Mouse (Mus musculus) stomach, embryonic 14.5 days (tissue): ENCODE data around the gene Gmpr. TPM values are rescaled to one million over a fixed set of nuclear protein-coding genes. Genes with fewer than 3 reads are reported as not detected.

Experiments used
- ATAC-seq: fragments of 200-750 bp; cut with Nextera tagmentation; 2 replicates; pipeline ENCODE4 v1.8.0; 2017; ENCODE audit warnings: low read depth, moderate TSS enrichment; ENCODE audit not compliant: insufficient number of reproducible peaks, insufficient read depth, low FRiP score
- H3K27ac ChIP-seq: fragments of 300-500 bp; sonication (generic); 2 replicates; pipeline ENCODE4 v1.5.1; 2014; ENCODE audit warnings: mild to moderate bottlenecking, low read length, moderate library complexity, mixed read lengths
- H3K27me3 ChIP-seq: fragments of 300-500 bp; sonication (generic); 2 replicates; pipeline ENCODE4 v1.6.1; 2014; ENCODE audit warnings: low read length, control low read depth, mixed read lengths; ENCODE audit not compliant: control insufficient read depth, insufficient read depth
- H3K36me3 ChIP-seq: fragments of 300-500 bp; sonication (generic); 2 replicates; pipeline ENCODE4 v1.6.1; 2014; ENCODE audit warnings: mild to moderate bottlenecking, control low read depth, low read length, moderate library complexity, mixed read lengths; ENCODE audit not compliant: control insufficient read depth, insufficient read depth
- H3K4me1 ChIP-seq: fragments of 300-500 bp; sonication (generic); 2 replicates; pipeline ENCODE4 v1.6.1; 2014; ENCODE audit warnings: low read length, control low read depth, mixed read lengths; ENCODE audit not compliant: control insufficient read depth, insufficient read depth
- H3K4me2 ChIP-seq: fragments of 300-500 bp; sonication (generic); replicated peaks from 2 replicates; pipeline ENCODE4 v1.6.1; 2014; ENCODE audit warnings: low read depth, low read length, control low read depth
- H3K4me3 ChIP-seq: fragments of 300-500 bp; sonication (generic); 2 replicates; pipeline ENCODE4 v1.5.1; 2014; ENCODE audit warnings: low read depth, low read length, control low read depth
- H3K9ac ChIP-seq: fragments of 300-500 bp; sonication (generic); replicated peaks from 2 replicates; pipeline ENCODE4 v1.6.1; 2014; ENCODE audit warnings: low read depth, mild to moderate bottlenecking, control low read depth, low read length, moderate library complexity, mixed read lengths
- H3K9me3 ChIP-seq: fragments of 300-500 bp; sonication (generic); 2 replicates; pipeline ENCODE4 v1.6.1; 2016; ENCODE audit warnings: low read depth, low read length, control low read depth; ENCODE audit not compliant: control insufficient read depth
- whole genome bisulfite sequencing: fragments of 180-500 bp; shearing (Covaris S2); extraction: QIAGEN DNeasy Blood & Tissue Kit; methylation state at CpG from one replicate; pipeline ENCODE4 v1.1.7; 2014; 5-methylcytosine and 5-hydroxymethylcytosine counted together
- polyA plus RNA-seq: library from polyadenylated mRNA; unstranded; fragments of >200 nt; fragmentation: Nextera tagmentation; extraction: Ambion mirVana; gene quantifications from 2 replicates; pipeline ENCODE4 v1.2.1, GENCODE M21; 2014

Gmpr gene
- polyA plus RNA-seq, result 34.6 and 35.4 TPM in 2 replicates

DNA sequence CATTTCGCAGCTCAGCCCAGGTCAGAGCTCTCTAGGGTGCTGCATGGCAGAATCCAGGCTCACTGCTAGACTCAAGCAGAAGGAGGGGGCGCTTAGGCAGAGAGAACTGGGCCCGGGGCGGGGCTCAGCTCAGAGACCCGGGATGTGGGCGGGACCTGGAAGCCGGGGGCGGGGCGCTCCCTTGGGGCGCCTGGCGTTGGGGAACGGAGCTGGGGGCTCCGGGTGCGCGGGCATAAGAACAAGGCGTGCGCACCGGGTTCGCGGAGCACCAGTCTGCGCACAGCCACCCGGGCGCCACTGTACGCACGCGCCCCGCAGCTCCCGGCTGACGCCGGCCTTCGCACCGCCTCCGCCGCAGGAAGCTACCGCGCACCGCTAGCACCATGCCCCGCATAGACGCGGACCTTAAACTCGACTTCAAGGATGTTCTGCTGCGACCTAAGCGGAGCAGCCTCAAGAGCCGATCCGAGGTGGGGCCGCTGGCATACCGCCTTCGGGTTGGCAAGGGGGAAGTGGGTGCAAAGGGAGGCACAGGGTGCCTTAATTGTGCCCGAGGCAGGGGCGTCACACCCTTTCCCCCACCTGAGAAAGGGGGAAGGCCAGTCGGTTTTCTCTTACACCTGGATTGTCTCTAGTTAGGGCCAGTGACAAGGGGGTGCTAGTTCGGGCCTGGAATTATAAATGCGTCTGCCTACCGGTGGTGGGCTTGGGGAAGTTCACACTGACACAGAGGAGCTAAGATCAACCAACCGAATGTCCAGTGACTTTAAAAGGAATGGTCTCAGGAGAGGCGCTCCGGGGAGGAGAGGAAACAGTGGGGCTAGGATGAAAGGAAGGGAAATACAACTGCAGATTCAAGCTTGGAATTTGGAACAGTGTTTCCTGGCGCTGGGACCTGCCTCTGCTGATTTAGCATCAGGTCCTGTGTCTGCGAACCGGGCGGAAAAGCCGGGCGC is at the start of gene Gmpr:
Gene Gmpr, plus strand, starts transcription at position 171 of the 956 bp plus-strand sequence.
- Histone ChIP-seq H3K9me3 (no peaks in the 10 kb centered on the region), H3K36me3 (no peaks in the 10 kb centered on the region), H3K4me2 (peak within 1 kb of the TSS; percentile 97), H3K27ac (peak within 1 kb of the TSS; percentile 48; the same call in 1 of the 2 replicates), H3K4me1 (0 out of 2 replicates have a peak, but pooled peaks cover 12% of the 10 kb centered on the region), H3K4me3 (peak within 1 kb of the TSS; percentile 51), H3K9ac (peak within 1 kb of the TSS; percentile 34), H3K27me3 (no peaks in the 10 kb centered on the region)
- 2% methylated on average over 63 of the region's 63 CpGs for WGBS
- peak; percentile 90 for ATAC-seq

DNA sequence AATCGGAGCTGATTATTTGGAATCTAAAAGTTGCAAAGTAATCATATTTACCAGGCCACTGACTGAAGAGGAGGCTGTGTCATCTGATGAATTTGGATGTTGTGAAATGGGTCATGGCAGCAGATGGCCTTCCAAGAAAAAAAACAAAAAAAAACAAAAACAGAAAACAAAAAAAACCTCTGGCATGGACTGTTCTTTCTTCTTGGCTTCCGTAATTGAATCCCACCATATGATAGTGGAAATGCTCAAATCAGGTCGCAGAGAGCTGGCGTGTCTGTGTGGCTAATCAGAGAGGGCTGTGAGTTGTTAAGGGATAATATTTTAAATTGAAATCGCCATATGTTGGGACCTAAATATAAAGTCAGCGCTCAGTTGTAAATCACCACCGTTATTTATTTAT is 49.8 kb upstream of the Gmpr start:
- Histone ChIP-seq H3K27me3 (no peaks in the 10 kb centered on the region), H3K9ac (no peak overlapping the region), H3K36me3 (no peaks in the 10 kb centered on the region), H3K27ac (no peak overlapping the region), H3K4me1 (peaks cover 20% of the 10 kb centered on the region), H3K4me2 (no peak overlapping the region), H3K4me3 (no peak overlapping the region), H3K9me3 (no peaks in the 10 kb centered on the region)
- WGBS, result 50% methylated on average over 7 of the region's 7 CpGs
- no peak for ATAC-seq

DNA sequence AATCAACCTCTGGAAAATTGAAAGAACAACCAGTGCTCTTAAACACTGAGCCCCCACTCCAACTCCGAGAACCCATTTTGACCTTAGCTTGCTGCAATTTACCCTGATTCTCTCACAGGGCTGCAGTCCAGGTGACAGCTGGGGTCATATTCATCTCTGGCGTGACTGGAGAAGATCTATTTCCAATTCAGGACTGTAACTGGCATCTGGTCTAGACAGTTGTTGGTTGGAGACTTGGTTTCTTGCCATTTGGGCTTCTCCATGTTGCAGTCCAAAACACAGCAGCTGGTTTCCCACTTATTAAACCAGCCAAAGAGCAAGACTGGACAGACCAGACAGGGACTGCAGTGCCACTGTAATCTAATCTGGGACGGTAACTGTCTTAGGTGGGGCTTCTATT is 47.1 kb upstream of the Gmpr start:
- Histone ChIP-seq H3K27ac (no peak overlapping the region), H3K4me2 (no peak overlapping the region), H3K36me3 (no peaks in the 10 kb centered on the region), H3K9ac (no peak overlapping the region), H3K4me1 (peaks cover 9% of the 10 kb centered on the region), H3K4me3 (no peak overlapping the region), H3K9me3 (no peaks in the 10 kb centered on the region), H3K27me3 (no peaks in the 10 kb centered on the region)
- 83% methylated on average over 3 of the region's 3 CpGs for WGBS
- no peak for ATAC-seq

DNA sequence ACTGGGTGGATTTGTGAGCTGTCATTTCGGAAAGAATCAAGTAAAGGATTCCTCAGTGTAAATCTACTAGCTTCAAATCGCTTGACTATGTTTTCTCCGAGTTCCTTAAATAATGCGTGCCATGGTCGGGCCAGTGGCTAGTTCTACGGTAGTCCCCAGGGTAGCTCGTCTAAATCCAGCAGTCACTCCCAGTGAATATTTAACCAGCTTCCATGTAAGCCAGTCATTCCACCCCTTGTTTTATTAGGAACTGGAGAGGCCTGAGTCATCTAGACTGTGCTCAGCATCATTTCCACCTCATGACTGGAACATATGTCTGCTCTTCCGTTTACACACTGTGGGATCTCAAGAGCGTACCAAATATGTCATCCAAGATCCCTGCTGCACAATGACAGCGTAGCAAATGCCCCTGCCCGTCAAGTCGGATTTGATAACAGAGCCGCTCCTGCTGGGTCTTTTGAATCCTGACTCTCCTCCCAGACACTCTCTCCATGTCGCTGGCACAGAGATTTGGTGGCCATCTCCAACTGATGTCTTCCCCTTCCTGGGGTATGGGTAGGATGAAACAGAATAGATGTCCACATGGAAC is 45.8 kb upstream of the Gmpr start:
- no peak overlapping the region for H3K4me2 ChIP-seq
- no peaks in the 10 kb centered on the region for H3K4me1 ChIP-seq
- no peaks in the 10 kb centered on the region for H3K27me3 ChIP-seq
- H3K9ac ChIP-seq, result no peak overlapping the region
- H3K27ac ChIP-seq, result no peak overlapping the region
- no peak for ATAC-seq
- WGBS, result 81% methylated on average over 14 of the region's 14 CpGs
- no peak overlapping the region for H3K4me3 ChIP-seq
- H3K9me3 ChIP-seq, result no peaks in the 10 kb centered on the region
- H3K36me3 ChIP-seq, result no peaks in the 10 kb centered on the region

DNA sequence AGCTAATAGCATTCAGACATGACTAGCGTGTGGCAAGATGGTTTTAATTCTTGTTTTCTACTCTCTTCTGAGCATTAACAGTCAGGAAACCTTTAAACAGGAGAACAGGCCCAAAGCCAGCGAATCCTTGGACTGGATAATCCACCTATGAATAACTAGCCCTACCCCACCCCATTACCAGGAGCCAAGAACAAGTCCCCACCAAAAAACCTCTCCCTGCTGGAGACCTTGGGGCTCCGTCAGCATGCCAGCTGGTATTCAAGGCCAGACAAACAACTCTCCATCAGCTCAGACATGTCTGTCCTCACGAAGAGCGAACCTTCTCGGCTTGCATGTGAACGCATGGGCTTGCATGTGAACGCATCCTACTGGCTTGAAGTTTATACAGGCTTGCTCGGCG is 41.6 kb upstream of the Gmpr start:
- no peak for ATAC-seq
- 81% methylated on average over 10 of the region's 10 CpGs for WGBS
- Histone ChIP-seq H3K4me3 (no peak overlapping the region), H3K36me3 (no peaks in the 10 kb centered on the region), H3K4me1 (peaks cover 12% of the 10 kb centered on the region), H3K9ac (no peak overlapping the region), H3K9me3 (no peaks in the 10 kb centered on the region), H3K27me3 (no peaks in the 10 kb centered on the region), H3K27ac (no peak overlapping the region), H3K4me2 (no peak overlapping the region)

DNA sequence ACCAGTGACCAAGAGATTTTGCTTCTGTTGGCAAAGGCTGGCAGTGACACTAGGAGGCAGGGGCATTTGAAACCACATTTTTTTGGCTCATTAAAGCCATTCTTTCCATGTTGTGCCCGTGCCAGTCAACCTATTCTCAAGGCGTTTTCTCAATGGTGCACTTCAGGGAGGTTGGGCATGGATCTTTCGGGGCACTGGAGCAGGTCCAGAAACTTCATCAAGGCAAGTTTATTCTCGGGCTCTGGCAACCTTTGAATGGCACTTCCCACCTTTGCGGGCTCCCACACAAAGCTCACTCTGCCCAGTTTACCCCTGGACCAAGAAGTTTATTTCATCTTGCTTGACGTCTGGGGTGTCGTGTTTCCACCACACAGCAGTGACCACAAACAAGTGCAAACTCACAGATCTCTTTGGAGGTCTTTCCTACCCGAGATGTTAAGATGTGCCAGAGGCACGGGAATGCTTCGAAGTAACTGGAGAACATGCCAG is 41.2 kb upstream of the Gmpr start:
- Histone ChIP-seq H3K36me3 (no peaks in the 10 kb centered on the region), H3K4me3 (no peak overlapping the region), H3K9ac (no peak overlapping the region), H3K27me3 (no peaks in the 10 kb centered on the region), H3K9me3 (no peaks in the 10 kb centered on the region), H3K4me2 (no peak overlapping the region), H3K27ac (no peak overlapping the region), H3K4me1 (peaks cover 12% of the 10 kb centered on the region)
- ATAC-seq, result no peak
- WGBS, result 58% methylated on average over 10 of the region's 10 CpGs

DNA sequence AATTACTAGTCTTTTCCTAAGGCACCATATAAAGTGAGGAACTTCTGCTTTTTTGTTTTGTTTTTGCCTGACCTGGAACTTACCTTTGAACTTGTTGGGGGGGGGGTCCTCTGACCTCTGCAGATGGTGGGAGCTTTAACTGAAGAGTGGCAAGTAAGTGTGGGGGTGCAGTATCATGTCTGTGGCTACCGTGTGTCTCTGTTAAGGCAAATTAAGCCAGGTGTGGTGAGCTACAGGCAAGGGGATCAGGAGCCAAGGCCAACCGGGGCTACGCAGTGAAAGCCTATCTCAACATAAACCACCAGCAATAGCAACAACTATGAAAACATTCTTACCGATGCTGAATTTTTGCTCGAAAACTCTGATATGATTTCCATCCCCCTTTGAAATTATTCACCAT is 38.5 kb upstream of the Gmpr start:
- Histone ChIP-seq H3K27me3 (no peaks in the 10 kb centered on the region), H3K4me2 (no peak overlapping the region), H3K36me3 (no peaks in the 10 kb centered on the region), H3K9ac (no peak overlapping the region), H3K27ac (no peak overlapping the region), H3K4me3 (no peak overlapping the region), H3K9me3 (no peaks in the 10 kb centered on the region), H3K4me1 (peaks cover 12% of the 10 kb centered on the region)
- WGBS, result 79% methylated on average over 5 of the region's 5 CpGs
- ATAC-seq, result no peak

DNA sequence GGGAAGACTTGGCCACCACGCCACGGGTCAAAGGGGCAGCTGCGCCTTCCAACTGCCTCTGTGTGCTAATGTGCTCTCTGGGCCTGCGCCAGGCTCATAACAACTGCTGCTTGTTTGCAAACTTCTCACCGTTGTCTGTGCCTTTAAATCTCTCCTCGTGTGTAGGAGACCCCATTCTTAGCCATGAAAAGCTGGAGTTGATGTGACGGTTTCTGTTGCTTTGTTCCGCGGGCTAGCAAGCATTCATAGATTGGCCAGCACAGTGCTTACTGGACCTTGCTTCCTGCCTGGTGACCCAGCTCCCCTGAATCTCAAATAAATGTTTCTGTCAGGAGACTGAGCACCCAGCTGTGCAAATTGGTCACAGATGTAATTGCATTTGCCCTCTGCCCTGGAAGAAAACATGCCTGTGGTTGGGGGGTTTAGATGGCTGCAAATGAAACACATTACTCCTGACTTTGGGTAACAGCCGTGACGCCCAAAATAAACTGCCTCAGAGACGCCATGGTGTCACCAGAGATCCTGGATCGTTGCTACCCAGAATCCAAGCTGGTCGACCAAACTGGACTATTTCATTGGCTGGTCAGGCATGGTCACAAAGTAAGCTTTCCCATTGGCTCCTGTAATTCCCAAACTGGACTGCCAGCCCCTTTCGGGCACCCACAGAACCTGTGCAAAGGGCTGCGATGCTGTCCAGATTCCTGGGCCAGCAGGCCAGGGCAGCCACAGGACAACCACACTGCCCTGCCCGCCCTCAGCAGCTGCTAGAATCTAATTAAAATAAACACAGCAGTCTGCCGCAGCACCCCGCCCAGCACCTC is 37.6 kb upstream of the Gmpr start:
- Histone ChIP-seq H3K27ac (peak overlapping the region; percentile 58; the same call in 1 of the 2 replicates), H3K9ac (no peak overlapping the region), H3K4me2 (peak overlapping the region; percentile 22; the same call in 1 of the 2 replicates), H3K9me3 (no peaks in the 10 kb centered on the region), H3K27me3 (no peaks in the 10 kb centered on the region), H3K4me3 (no peak overlapping the region), H3K36me3 (no peaks in the 10 kb centered on the region), H3K4me1 (peaks cover 12% of the 10 kb centered on the region)
- WGBS, result 23% methylated on average over 19 of the region's 19 CpGs
- ATAC-seq, result no peak
